In genomic region chr13:9880401-9880800, GRCm38 (mm10) we compare ENCODE assay signal across 17 mouse cellular contexts.
A peak's percentile ranks its signal among the peaks of the same experiment; 100 is the strongest.
DNase-seq lines count a peak whose midpoint lies in the region; ATAC-seq lines count a peak whose summit lies in the region.
"Had no signal": no experiment of that assay in that cellular context is flagged by ENCODE, and none has a peak within 500 bp of the region (broad histone marks: within the 10 kb centered on the region; RNA-seq: fewer than 3 reads in every experiment).

No protein-coding gene starts in this region.

- no peak for ATAC-seq in neural tube, embryonic 15.5 days (ENCODE audit: low FRiP score)
- ATAC-seq: forebrain, embryonic 13.5 days; forebrain, embryonic 16.5 days had no signal

- no peaks in the 10 kb centered on the region for H3K4me1 ChIP-seq in neural tube, embryonic 15.5 days
- H3K4me1 ChIP-seq: embryonic facial prominence, embryonic 13.5 days; embryonic facial prominence, embryonic 15.5 days; forebrain, embryonic 13.5 days had no signal

- H3K4me3 ChIP-seq in neural tube, embryonic 15.5 days (replicated peaks), result no peak overlapping the region
- H3K4me3 ChIP-seq: embryonic facial prominence, embryonic 13.5 days; embryonic facial prominence, embryonic 15.5 days; erythroblast, embryonic 14.5 days; forebrain, embryonic 13.5 days had no signal

- no peak overlapping the region for H3K9ac ChIP-seq in neural tube, embryonic 15.5 days (replicated peaks)
- H3K9ac ChIP-seq: embryonic facial prominence, embryonic 13.5 days; embryonic facial prominence, embryonic 15.5 days; forebrain, embryonic 13.5 days had no signal

- intact Hi-C loops in heart, postnatal 36 days (cut with DNase I), result loop anchor here (5.0 to 10.0 kb wide), 3 partner anchors 574 to 1687 kb away; no protein-coding TSS in a partner anchor

- H3K36me3 ChIP-seq in neural tube, embryonic 15.5 days, result no peaks in the 10 kb centered on the region
- H3K36me3 ChIP-seq: embryonic facial prominence, embryonic 13.5 days; embryonic facial prominence, embryonic 15.5 days had no signal

- 89% methylated on average over 4 of the region's 4 CpGs for WGBS in neural tube, embryonic 15.5 days

- no peaks in the 10 kb centered on the region for H3K9me3 ChIP-seq in neural tube, embryonic 15.5 days (replicated peaks)
- H3K9me3 ChIP-seq: embryonic facial prominence, embryonic 13.5 days; embryonic facial prominence, embryonic 15.5 days; forebrain, embryonic 13.5 days had no signal

- H3K27ac ChIP-seq in neural tube, embryonic 15.5 days (replicated peaks), result no peak overlapping the region
- H3K27ac ChIP-seq: embryonic facial prominence, embryonic 13.5 days; embryonic facial prominence, embryonic 15.5 days; forebrain, embryonic 13.5 days had no signal

- DNase-seq in cerebellum, postnatal 14 days, result peak; percentile 28 to 58
- DNase-seq in cerebellum, postnatal 4 days (ENCODE audit: low spot score in 2 of 2), result no peak
- peak; percentile 67 for DNase-seq in heart, adult 11 months
- DNase-seq in heart, postnatal 36 days, result no peak
- peak; percentile 3 for DNase-seq in neural tube, embryonic 10.5 days (ENCODE audit: extremely low spot score, low spot score)
- DNase-seq: adrenal gland, adult 2 months; adrenal gland, postnatal 10 days; adrenal gland, postnatal 25 days; cerebellum, adult 11-12 months; cerebellum, adult 9-10 months; embryo, embryonic 11 days had no signal

- H3K27me3 ChIP-seq in neural tube, embryonic 15.5 days (replicated peaks), result no peaks in the 10 kb centered on the region
- H3K27me3 ChIP-seq: embryonic facial prominence, embryonic 13.5 days; embryonic facial prominence, embryonic 15.5 days; forebrain, embryonic 13.5 days had no signal

- H3K4me2 ChIP-seq in neural tube, embryonic 15.5 days, result no peak overlapping the region
- H3K4me2 ChIP-seq: embryonic facial prominence, embryonic 13.5 days; embryonic facial prominence, embryonic 15.5 days; forebrain, embryonic 13.5 days had no signal

Comparison
In these comparisons a context has a peak if more than half of its experiments do, and no peak if none do; other contexts are left out.
1. DNase-seq: peak in cerebellum, postnatal 14 days (2 of 2), heart, adult 11 months (single experiment) and neural tube, embryonic 10.5 days (single experiment); none in cerebellum, postnatal 4 days (0 of 2) and heart, postnatal 36 days (0 of 2).